Mouse (Mus musculus): ENCODE data around the gene Sec62.
A peak's percentile ranks its signal among the peaks of the same experiment; 100 is the strongest.
"Not testable (repeated sequence)": the region's sequence is repeated elsewhere in the genome, so short reads cannot be mapped to it uniquely, and the experiment has no call there.

The Sec62 gene

GRCm38 (mm10) chr3:30833254-30833653 is 40.6 kb downstream of the Sec62 start:
- no peak for DNase-seq

- no peak for DNase-seq
Observed at GRCm38 (mm10) chr3:30845755-30846154, 53.1 kb downstream of the Sec62 start.

GRCm38 (mm10) chr3:30847413-30847812 is 54.7 kb downstream of the Sec62 start:
- DNase-seq, result no peak

- no peak for DNase-seq
Observed at GRCm38 (mm10) chr3:30851422-30851821, 58.7 kb downstream of the Sec62 start.

- DNase-seq, result no peak
Observed at GRCm38 (mm10) chr3:30853596-30853995, 60.9 kb downstream of the Sec62 start.

- DNase-seq, result peak; percentile 83
Observed at GRCm38 (mm10) chr3:30855604-30856458, 63.2 kb downstream of the Sec62 start, which contains the start of gene Gpr160. Gpr160 (plus strand) TSS chr3:30855950.

GRCm38 (mm10) chr3:30859599-30859998 is 66.9 kb downstream of the Sec62 start:
- DNase-seq, result not testable (repeated sequence)

GRCm38 (mm10) chr3:30860705-30861104 is 68.0 kb downstream of the Sec62 start:
- DNase-seq, result no peak

GRCm38 (mm10) chr3:30863712-30864435 is 71.2 kb downstream of the Sec62 start:
- no peak for DNase-seq

- DNase-seq, result no peak
Observed at GRCm38 (mm10) chr3:30864640-30865039, 72.0 kb downstream of the Sec62 start.

- DNase-seq, result no peak
Observed at GRCm38 (mm10) chr3:30868176-30868575, 75.5 kb downstream of the Sec62 start.

GRCm38 (mm10) chr3:30868625-30869024 is 76.0 kb downstream of the Sec62 start:
- no peak for DNase-seq

- DNase-seq, result no peak
Observed at GRCm38 (mm10) chr3:30869995-30870394, 77.3 kb downstream of the Sec62 start.
